Mouse (Mus musculus) testis, adult 2 months (tissue): Measurements from ENCODE around the gene Lsmem1.

Experiments used
- CTCF ChIP-seq: fragments of 200-500 bp; IDR thresholded peaks from 2 replicates; pipeline ENCODE4 v1.5.1; 2012; ENCODE audit warnings: low read depth, mild to moderate bottlenecking, inconsistent platforms, low read length, moderate library complexity; ENCODE audit not compliant: control insufficient read depth, insufficient read depth, insufficient replicate concordance
- POLR2A ChIP-seq: fragments of 200-500 bp; IDR thresholded peaks from 2 replicates; pipeline ENCODE4 v1.6.1; 2012; ENCODE audit warnings: low read depth, mild to moderate bottlenecking, inconsistent platforms, low read length, moderate library complexity; ENCODE audit not compliant: control insufficient read depth

DNA sequence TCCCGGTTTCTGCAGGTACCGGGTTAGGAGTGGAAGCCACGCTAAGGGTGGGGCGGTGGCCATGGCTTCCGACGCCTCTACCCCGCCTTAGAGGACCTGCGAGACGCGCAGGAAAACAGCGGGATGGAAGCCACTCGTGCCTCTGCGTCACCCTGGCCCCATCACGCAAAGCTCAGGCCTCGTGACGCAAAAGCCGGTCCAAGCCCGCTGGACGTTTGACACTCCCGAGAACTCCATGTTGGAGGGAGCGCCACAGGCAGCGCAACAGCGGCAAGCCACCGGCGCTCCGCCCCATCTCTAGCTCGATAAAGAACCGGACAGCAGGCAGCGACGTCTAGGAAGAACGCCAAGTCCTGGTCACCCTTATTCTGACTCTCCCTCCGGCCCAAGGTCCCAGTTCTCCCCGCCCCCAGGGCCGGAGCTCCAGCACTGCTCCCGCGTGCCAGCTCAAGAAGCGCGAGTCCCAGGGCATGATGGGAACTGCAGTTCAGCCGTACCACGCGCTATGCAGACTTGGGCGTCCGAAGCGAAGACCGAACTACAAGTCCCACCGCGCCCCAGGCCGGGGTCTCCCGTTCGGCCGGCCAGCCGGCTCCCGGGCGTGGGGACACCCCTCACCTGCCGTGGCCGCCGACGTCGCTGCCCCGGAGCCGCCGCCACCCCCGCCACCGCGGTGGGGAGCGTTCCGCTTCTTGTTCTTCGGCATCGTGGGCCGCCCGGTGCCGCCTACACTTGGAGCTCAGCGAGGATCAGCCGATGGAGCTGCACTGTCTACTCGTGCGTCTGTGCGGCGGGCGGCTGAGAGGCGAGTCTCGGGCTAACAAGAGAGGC, 23.2 kb upstream of the Lsmem1 start:
- TF ChIP-seq CTCF (no peak), POLR2A (peak; percentile 10; the same call in 1 of the 2 replicates)
